Mouse (Mus musculus): ENCODE data around the gene Gstcd.

DNA sequence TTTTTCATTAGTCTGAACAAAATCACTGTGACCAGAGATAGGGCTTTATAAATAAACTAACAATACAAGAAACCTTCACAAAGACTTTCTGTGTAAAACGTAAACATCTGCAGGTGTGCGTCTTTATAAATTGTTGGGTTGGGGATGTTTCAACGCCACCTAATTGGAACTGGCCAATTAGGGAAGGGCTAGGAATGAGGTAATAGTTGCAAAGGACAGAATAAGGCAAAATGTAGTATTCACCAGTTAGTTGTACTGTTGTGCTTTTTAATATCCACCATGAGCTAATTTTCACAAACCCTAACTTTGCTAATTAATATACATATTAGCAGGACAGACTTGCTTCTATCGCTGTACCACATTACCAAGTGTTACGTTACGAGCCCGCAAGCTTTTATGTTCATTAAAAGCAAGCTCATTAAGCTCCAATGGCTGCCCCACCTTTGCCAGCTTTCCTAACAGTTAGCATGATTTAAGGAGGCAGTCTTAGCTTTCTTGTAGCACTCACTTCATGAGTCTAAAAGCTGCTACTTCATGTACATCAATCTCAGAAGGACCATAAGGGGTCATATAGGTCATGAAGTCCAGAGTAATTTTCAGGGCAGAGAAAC lies 58.6 kb downstream of the Gstcd start:
- TF ChIP-seq CTCF (IDR thresholded peaks at IDR 0.05; ENCODE audit: control insufficient read depth, insufficient read depth, insufficient read length) (no peak), MAX (IDR thresholded peaks at IDR 0.05) (no peak), CEBPB (IDR thresholded peaks at IDR 0.05; ENCODE audit: low read depth) (no peak), USF1 (IDR thresholded peaks at IDR 0.05; ENCODE audit: low read depth) (no peak), MYOG (IDR thresholded peaks at IDR 0.05; ENCODE audit: control insufficient read depth, extremely low read depth, insufficient read length) (no peak), FOSL1 (IDR thresholded peaks at IDR 0.05; ENCODE audit: insufficient read depth, low read length, poor library complexity, severe bottlenecking) (no peak)

Measured in C2C12 (cell line).